Mouse (Mus musculus) midbrain, embryonic 14.5 days (tissue): ENCODE measurements at regions not wholly inside any gene's neighbourhood (a gene's known extent, or its start where the extent isn't known, plus 50 kb on each side); places are given as distances from the start of the nearest gene placed in this dataset.

Experiments
- ATAC-seq: fragments of 200-750 bp; cut with Nextera tagmentation; 2 replicates; pipeline ENCODE4 v1.8.0; 2017; ENCODE audit warnings: moderate number of reproducible peaks, moderate library complexity; ENCODE audit not compliant: low FRiP score, low TSS enrichment
- DNase-seq: peaks from one replicate; pipeline ENCODE4 v3.0.0-alpha.2; 2015
- H3K27ac ChIP-seq: fragments of 300-500 bp; sonication (generic); replicated peaks from 2 replicates; pipeline ENCODE4 v1.5.1; 2014; ENCODE audit warnings: mild to moderate bottlenecking, low read depth, low read length, moderate library complexity
- H3K27me3 ChIP-seq: fragments of 300-500 bp; sonication (generic); 2 replicates; pipeline ENCODE4 v1.6.1; 2014; ENCODE audit warnings: low read length, control low read depth, mixed read lengths; ENCODE audit not compliant: control insufficient read depth, insufficient read depth
- H3K36me3 ChIP-seq: fragments of 300-500 bp; sonication (generic); 2 replicates; pipeline ENCODE4 v1.6.1; 2014; ENCODE audit warnings: low read length, control low read depth; ENCODE audit not compliant: control insufficient read depth, insufficient read depth
- H3K4me1 ChIP-seq: fragments of 300-500 bp; sonication (generic); 2 replicates; pipeline ENCODE4 v1.6.1; 2014; ENCODE audit warnings: mild to moderate bottlenecking, antibody characterized with exemption, low read length, control low read depth; ENCODE audit not compliant: control insufficient read depth, insufficient read depth
- H3K4me2 ChIP-seq: fragments of 300-500 bp; sonication (generic); 2 replicates; pipeline ENCODE4 v1.6.1; 2014; ENCODE audit warnings: mild to moderate bottlenecking, low read length, moderate library complexity
- H3K4me3 ChIP-seq: fragments of 300-500 bp; sonication (generic); replicated peaks from 2 replicates; pipeline ENCODE4 v1.5.1; 2014; ENCODE audit warnings: low read depth, low read length
- H3K9ac ChIP-seq: fragments of 300-500 bp; sonication (generic); replicated peaks from 2 replicates; pipeline ENCODE4 v1.6.1; 2014; ENCODE audit warnings: mild to moderate bottlenecking, low read length, moderate library complexity
- H3K9me3 ChIP-seq: fragments of 300-500 bp; sonication (generic); 2 replicates; pipeline ENCODE4 v1.6.1; 2016; ENCODE audit warnings: low read length, control low read depth, mixed read lengths; ENCODE audit not compliant: control insufficient read depth
- WGBS: fragments of 180-500 bp; shearing (Covaris S2); extraction: QIAGEN DNeasy Blood & Tissue Kit; methylation state at CpG from one replicate; pipeline ENCODE4 v1.1.7; 2014; 5-methylcytosine and 5-hydroxymethylcytosine counted together

DNA sequence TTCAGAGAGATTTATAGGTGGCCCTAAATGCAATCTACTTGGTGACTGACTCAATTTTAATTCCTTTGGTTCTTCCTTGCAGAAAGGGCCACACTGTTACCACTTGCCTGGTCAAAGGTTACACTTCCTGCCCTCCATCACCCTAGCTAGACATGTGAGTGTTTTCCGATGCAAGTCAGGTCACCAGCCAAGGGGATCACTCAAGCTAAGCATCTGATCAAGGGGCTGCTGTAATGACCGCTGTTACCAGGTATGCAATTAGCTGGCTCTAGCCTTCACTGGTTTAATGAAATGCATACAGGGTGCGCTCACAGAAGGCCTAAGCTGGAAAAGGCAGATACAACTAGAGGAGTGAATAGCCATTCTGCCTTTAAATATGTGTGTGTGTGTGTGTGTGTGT is 105.1 kb downstream of the Mtx2 start:
- Histone ChIP-seq H3K4me2 (no peak overlapping the region), H3K27me3 (no peaks in the 10 kb centered on the region), H3K27ac (no peak overlapping the region), H3K4me1 (no peaks in the 10 kb centered on the region), H3K36me3 (no peaks in the 10 kb centered on the region), H3K9me3 (no peaks in the 10 kb centered on the region), H3K4me3 (no peak overlapping the region), H3K9ac (no peak overlapping the region)
- no peak for ATAC-seq
- DNase-seq: no peak
- WGBS: 79% methylated on average over 3 of the region's 3 CpGs

DNA sequence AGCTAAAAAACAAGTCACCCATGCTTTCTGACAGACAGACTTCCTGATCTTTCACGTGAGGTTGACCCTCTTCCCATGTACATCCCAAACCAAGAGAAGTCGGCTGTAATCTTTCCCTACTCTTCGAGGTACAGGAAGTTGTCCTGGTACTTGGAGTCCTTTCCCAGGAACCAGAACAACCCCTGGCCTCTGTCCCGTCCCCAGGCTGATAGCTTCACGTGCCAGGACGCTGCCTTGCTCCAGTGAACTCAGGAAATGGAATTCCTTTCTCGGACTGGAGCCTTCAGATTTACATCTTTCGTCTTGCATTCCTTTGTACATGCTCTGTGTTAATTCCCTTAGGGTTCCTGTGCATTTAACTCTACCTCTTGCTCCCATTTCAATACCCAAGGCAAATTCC is 107.6 kb downstream of the Mtx2 start:
- Histone ChIP-seq H3K4me2 (no peak overlapping the region), H3K27me3 (no peaks in the 10 kb centered on the region), H3K4me1 (no peaks in the 10 kb centered on the region), H3K9me3 (no peaks in the 10 kb centered on the region), H3K27ac (no peak overlapping the region), H3K36me3 (no peaks in the 10 kb centered on the region), H3K4me3 (no peak overlapping the region), H3K9ac (no peak overlapping the region)
- DNase-seq (no peak), ATAC-seq (no peak)
- 34% methylated on average over 8 of the region's 8 CpGs for WGBS

DNA sequence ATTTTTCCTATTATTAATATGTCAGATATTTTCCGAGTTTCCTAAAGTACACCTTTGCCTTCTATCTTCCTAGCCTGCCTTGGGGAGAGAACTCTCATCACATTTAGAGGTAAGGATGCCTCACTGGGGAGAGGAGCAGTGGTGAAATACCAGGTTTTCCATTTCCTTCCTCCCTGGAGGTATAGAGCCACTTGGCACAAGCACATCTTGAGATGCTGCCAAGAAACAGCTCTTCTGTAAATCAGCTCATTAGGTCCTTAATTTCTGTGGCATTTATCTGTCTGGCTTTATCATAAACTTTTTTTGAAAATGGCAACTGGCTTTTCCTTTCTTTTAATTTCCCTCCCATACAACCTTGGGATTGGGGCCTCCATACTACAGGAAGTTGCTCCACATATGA is 108.2 kb downstream of the Mtx2 start:
- Histone ChIP-seq H3K9me3 (no peaks in the 10 kb centered on the region), H3K4me3 (no peak overlapping the region), H3K27ac (no peak overlapping the region), H3K27me3 (no peaks in the 10 kb centered on the region), H3K4me1 (no peaks in the 10 kb centered on the region), H3K36me3 (no peaks in the 10 kb centered on the region), H3K9ac (no peak overlapping the region), H3K4me2 (no peak overlapping the region)
- WGBS: 88% methylated on average over 1 of the region's 1 CpGs
- DNase-seq (peak; percentile 18), ATAC-seq (no peak)

DNA sequence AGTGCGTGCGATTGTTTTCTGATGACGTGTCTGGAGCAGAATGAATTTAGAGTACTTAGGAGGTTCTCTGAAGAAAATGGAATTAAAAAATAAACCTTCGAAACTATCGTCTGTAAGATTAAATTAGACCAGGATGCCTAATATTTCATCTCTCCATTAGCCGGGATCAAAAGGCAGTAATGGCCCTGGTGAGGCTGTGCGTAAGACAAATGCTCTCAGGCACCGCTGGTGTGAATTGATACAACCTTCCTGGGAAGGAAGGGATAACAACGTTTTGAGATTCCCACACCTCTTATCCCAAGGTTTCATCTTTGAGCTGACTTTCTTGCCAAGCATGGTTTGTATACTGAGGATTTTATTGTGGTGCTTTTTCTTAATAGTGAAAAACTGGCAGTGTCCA is 113.1 kb downstream of the Mtx2 start:
- Histone ChIP-seq H3K9ac (no peak overlapping the region), H3K27ac (no peak overlapping the region), H3K9me3 (no peaks in the 10 kb centered on the region), H3K36me3 (no peaks in the 10 kb centered on the region), H3K4me3 (no peak overlapping the region), H3K27me3 (no peaks in the 10 kb centered on the region), H3K4me2 (no peak overlapping the region), H3K4me1 (no peaks in the 10 kb centered on the region)
- DNase-seq (no peak), ATAC-seq (no peak)
- 77% methylated on average over 9 of the region's 9 CpGs for WGBS

DNA sequence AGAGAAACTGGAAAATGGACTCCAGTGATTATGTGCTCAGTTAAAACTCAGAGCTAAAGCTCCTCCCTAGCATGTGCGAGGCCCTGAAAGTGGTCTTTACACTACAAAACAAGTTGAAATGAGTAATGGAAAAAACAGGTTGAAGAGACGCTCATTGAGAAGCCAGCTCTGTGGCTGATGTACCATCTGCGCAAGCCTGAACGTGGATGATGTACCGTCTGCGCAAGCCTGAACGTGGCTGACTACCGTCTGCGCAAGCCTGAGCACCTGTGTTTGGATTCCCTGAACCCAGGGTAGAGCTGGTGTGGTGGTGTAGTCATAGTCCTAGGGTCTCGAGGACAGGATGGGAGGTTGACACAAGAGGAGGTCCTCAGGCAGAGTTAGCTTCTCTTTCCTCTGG is 116.4 kb downstream of the Mtx2 start:
- H3K9ac ChIP-seq: no peak overlapping the region
- H3K4me1 ChIP-seq: no peaks in the 10 kb centered on the region
- H3K4me3 ChIP-seq: no peak overlapping the region
- WGBS: 97% methylated on average over 10 of the region's 10 CpGs
- H3K27me3 ChIP-seq: no peaks in the 10 kb centered on the region
- no peak for ATAC-seq
- no peak for DNase-seq
- H3K9me3 ChIP-seq: no peaks in the 10 kb centered on the region
- no peak overlapping the region for H3K4me2 ChIP-seq
- no peak overlapping the region for H3K27ac ChIP-seq
- H3K36me3 ChIP-seq: no peaks in the 10 kb centered on the region

- Histone ChIP-seq H3K4me3 (no peak overlapping the region), H3K4me2 (no peak overlapping the region), H3K36me3 (no peaks in the 10 kb centered on the region), H3K9me3 (no peaks in the 10 kb centered on the region), H3K4me1 (no peaks in the 10 kb centered on the region), H3K27me3 (no peaks in the 10 kb centered on the region), H3K27ac (no peak overlapping the region), H3K9ac (no peak overlapping the region)
- ATAC-seq: no peak
- WGBS: 83% methylated on average over 6 of the region's 6 CpGs
- DNase-seq: no peak
Measured at GRCm38 (mm10) chr2:74942611-74943198, 117.1 kb downstream of the Mtx2 start.

DNA sequence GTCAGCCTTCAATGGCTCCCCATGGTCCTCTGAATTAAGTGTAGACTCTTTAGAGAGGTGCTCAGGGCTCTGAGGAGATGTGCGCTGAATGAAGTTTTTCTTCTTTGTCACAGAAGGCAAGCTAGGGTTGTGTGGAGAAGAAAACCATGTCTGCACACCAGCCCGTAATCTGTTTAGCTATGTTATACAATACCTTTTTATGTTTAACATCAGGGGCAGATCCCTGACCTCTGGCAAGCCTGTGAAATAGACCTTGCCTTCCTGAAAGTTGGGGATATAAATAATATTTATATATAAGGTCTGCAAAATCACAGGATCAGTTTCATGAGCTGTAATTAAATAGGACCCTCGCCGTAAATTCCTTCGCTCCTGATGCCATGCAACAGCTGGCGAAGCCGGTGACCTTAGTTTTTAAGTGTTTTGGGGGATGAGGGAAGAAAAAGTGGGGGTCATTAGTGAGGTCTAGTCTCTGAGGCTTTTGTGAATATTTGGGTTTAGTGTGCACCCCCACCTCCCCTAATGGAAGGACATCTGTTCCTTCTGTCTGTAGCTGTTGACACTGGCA is 119.7 kb downstream of the Mtx2 start:
- Histone ChIP-seq H3K36me3 (no peaks in the 10 kb centered on the region), H3K4me2 (no peak overlapping the region), H3K9ac (no peak overlapping the region), H3K4me3 (no peak overlapping the region), H3K27me3 (no peaks in the 10 kb centered on the region), H3K4me1 (no peaks in the 10 kb centered on the region), H3K9me3 (no peaks in the 10 kb centered on the region), H3K27ac (no peak overlapping the region)
- DNase-seq: no peak
- WGBS: 89% methylated on average over 7 of the region's 7 CpGs
- no peak for ATAC-seq

GRCm38 (mm10) chr2:74951401-74952260 is 126.0 kb downstream of the Mtx2 start:
- Histone ChIP-seq H3K9ac (no peak overlapping the region), H3K27me3 (no peaks in the 10 kb centered on the region), H3K36me3 (no peaks in the 10 kb centered on the region), H3K9me3 (no peaks in the 10 kb centered on the region), H3K27ac (no peak overlapping the region), H3K4me2 (no peak overlapping the region), H3K4me1 (no peaks in the 10 kb centered on the region), H3K4me3 (no peak overlapping the region)
- ATAC-seq (no peak), DNase-seq (no peak)
- WGBS: 87% methylated on average over 12 of the region's 12 CpGs

DNA sequence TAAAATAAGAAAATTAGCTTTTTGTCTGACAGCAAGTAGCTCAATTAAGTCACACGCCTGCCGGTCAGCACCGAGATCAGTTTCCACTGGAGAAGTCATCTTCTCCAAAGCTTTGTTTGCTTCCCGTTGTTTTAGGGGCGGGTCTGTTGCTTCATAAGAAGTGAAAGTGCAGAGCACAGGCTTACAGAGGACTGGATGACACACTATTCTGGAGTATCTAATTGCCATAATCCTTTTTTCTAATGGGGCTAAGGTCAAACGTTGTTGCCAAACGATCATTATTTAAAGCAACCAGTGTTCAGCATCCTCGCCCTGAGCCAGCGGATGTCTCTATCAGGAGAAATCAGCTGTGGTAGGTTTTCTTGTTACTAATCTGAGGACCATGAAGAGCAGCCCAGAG is 128.5 kb downstream of the Mtx2 start:
- H3K9ac ChIP-seq: no peak overlapping the region
- no peak overlapping the region for H3K27ac ChIP-seq
- H3K4me3 ChIP-seq: no peak overlapping the region
- DNase-seq (no peak), ATAC-seq (no peak)
- no peaks in the 10 kb centered on the region for H3K27me3 ChIP-seq
- 68% methylated on average over 9 of the region's 9 CpGs for WGBS
- no peak overlapping the region for H3K4me2 ChIP-seq
- no peaks in the 10 kb centered on the region for H3K9me3 ChIP-seq
- H3K36me3 ChIP-seq: no peaks in the 10 kb centered on the region
- no peaks in the 10 kb centered on the region for H3K4me1 ChIP-seq
